Mouse (Mus musculus) neural tube, embryonic 11.5 days (tissue): Measurements from ENCODE around the gene Vmn2r8. TPM values are rescaled to one million over a fixed set of nuclear protein-coding genes. Genes with fewer than 3 reads are reported as not detected.
"Not testable (repeated sequence)": the region's sequence is repeated elsewhere in the genome, so short reads cannot be mapped to it uniquely, and the experiment has no call there.

ENCODE experiments used
- ATAC-seq: fragments of 200-750 bp; cut with Nextera tagmentation; 2 replicates; pipeline ENCODE4 v1.8.0; 2017; ENCODE audit warnings: moderate number of reproducible peaks, mild to moderate bottlenecking, moderate TSS enrichment, moderate library complexity; ENCODE audit not compliant: insufficient read depth, low FRiP score, low TSS enrichment
- DNase-seq: peaks from one replicate; pipeline ENCODE4 v3.0.0-alpha.2; 2015; ENCODE audit warnings: low spot score
- H3K27ac ChIP-seq: fragments of 300-500 bp; sonication (generic); 2 replicates; pipeline ENCODE4 v1.5.1; 2014; ENCODE audit warnings: low read depth, mild to moderate bottlenecking, low read length
- H3K27me3 ChIP-seq: fragments of 300-500 bp; sonication (generic); 2 replicates; pipeline ENCODE4 v1.6.1; 2014; ENCODE audit warnings: mild to moderate bottlenecking, low read length, mixed read lengths; ENCODE audit not compliant: control insufficient read depth, insufficient read depth
- H3K36me3 ChIP-seq: fragments of 300-500 bp; sonication (generic); 2 replicates; pipeline ENCODE4 v1.6.1; 2014; ENCODE audit warnings: mild to moderate bottlenecking, low read length, moderate library complexity, mixed read lengths; ENCODE audit not compliant: control insufficient read depth, insufficient read depth
- H3K4me1 ChIP-seq: fragments of 300-500 bp; sonication (generic); 2 replicates; pipeline ENCODE4 v1.6.1; 2014; ENCODE audit warnings: low read length, mixed read lengths; ENCODE audit not compliant: control insufficient read depth, insufficient read depth
- H3K4me2 ChIP-seq: fragments of 300-500 bp; sonication (generic); 2 replicates; pipeline ENCODE4 v1.6.1; 2014; ENCODE audit warnings: low read depth, mild to moderate bottlenecking, moderate library complexity
- H3K4me3 ChIP-seq: fragments of 300-500 bp; sonication (generic); 2 replicates; pipeline ENCODE4 v1.5.1; 2014; ENCODE audit warnings: low read depth, low read length
- H3K9ac ChIP-seq: fragments of 300-500 bp; sonication (generic); 2 replicates; pipeline ENCODE4 v1.6.1; 2014; ENCODE audit warnings: mild to moderate bottlenecking, low read length
- H3K9me3 ChIP-seq: fragments of 300-500 bp; sonication (generic); 2 replicates; pipeline ENCODE4 v1.6.1; 2016; ENCODE audit warnings: low read length; ENCODE audit not compliant: control insufficient read depth
- WGBS: fragments of 180-500 bp; shearing (Covaris S2); extraction: QIAGEN DNeasy Blood & Tissue Kit; methylation state at CpG from one replicate; pipeline ENCODE4 v1.1.7; 2014; 5-methylcytosine and 5-hydroxymethylcytosine counted together
- polyA plus RNA-seq: library from polyadenylated mRNA; unstranded; fragments of >200 nt; fragmentation: Nextera tagmentation; extraction: Ambion mirVana; gene quantifications from 2 replicates; pipeline ENCODE4 v1.2.1, GENCODE M21; 2014

Vmn2r8 gene
- not detected in 2 replicates for polyA plus RNA-seq

DNA sequence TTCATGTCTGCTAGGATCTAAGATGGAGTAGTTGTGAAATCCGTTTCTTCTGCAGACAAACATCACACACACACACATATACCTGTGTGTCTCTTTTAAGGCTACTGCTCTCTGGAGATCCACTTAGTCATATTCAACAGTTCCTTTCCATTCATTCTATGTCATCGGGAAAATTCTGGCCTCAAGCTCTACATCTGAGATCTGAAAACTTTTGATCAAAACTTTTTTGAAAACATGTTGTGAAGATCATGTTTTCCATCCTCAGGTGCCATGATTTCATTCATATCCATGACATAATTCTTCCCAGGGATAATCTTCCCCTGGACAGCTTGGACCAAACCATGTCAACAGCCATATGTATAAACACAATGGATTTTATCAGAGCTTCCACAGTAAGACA, at the start of gene Vmn2r8:
TSS of gene Vmn2r8 (minus strand) at position 101 of the 400 bp plus-strand sequence.
- H3K36me3 ChIP-seq, H3K4me1 ChIP-seq, H3K4me2 ChIP-seq, ATAC-seq, H3K9me3 ChIP-seq, H3K27ac ChIP-seq, DNase-seq, H3K4me3 ChIP-seq, H3K9ac ChIP-seq, H3K27me3 ChIP-seq: not testable (repeated sequence)
- WGBS = 73% methylated on average over 2 of the region's 2 CpGs

DNA sequence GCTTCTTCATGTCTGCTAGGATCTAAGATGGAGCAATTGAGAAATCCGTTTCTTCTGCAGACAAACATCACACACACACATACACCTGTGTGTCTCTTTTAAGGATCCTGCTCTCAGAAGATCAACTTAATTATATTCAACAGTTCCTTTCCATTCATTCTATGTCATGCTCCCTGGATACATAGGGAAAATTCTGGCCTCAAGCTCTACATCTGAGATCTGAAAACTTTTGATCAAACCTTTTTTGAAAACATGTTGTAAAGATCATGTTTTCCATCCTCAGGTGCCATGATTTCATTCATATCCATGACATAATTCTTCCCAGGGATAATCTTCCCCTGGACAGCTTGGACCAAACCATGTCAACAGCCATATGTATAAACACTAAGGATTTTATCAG, 43.9 kb upstream of the Vmn2r8 start, which contains the start of gene Vmn2r9:
TSS of gene Vmn2r9 (minus strand) at position 101 of the 400 bp plus-strand sequence.
- H3K4me2 ChIP-seq, H3K36me3 ChIP-seq, H3K27ac ChIP-seq, H3K9ac ChIP-seq, DNase-seq, H3K4me1 ChIP-seq, H3K9me3 ChIP-seq, H3K27me3 ChIP-seq, ATAC-seq, H3K4me3 ChIP-seq: not testable (repeated sequence)
- WGBS = 69% methylated on average over 1 of the region's 1 CpGs

DNA sequence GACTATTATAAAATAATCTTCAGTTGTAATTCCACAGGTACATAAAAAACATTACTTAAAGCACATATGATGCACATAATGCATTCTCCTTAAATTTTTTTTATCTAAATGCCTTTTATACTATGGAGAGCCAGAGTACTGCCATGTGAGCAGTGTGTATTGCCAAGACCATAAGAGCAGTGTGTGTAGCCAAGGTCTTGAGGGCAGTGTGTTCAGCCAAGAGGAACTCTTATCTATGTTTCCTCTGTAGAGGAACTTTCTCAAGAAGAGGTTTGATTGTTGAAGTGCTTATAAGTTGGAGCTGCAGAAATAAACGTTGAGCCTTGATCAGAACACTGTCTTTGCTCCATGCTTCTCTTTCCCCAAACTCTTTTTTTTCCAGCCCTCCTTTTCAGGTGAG, 40.8 kb upstream of the Vmn2r8 start:
- Histone ChIP-seq H3K9ac (no peak overlapping the region), H3K4me3 (no peak overlapping the region), H3K36me3 (no peaks in the 10 kb centered on the region), H3K27ac (no peak overlapping the region), H3K4me2 (no peak overlapping the region), H3K4me1 (no peaks in the 10 kb centered on the region), H3K9me3 (no peaks in the 10 kb centered on the region), H3K27me3 (no peaks in the 10 kb centered on the region)
- WGBS = 28% methylated on average over 1 of the region's 1 CpGs
- no peak for DNase-seq
- ATAC-seq = no peak

DNA sequence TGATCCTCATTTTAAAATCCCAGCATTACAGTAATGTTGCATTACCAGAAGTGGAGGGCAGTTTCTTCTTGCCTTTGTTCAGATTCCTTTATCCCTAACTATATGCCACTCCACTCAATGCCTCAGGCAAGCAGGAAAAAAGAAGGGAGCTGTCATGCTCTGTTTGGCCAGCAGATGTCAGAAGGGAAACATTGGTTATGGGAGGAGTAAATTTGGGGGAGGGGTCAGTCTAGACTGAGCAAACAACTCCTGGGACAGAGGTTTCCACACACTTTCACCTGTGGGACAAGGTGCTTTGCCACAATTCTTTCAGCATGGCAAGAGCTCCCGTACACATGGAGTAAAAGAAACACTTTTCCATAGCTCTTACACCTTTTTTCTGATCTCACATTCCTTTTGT, 27.5 kb upstream of the Vmn2r8 start:
- H3K4me1 ChIP-seq = no peaks in the 10 kb centered on the region
- 84% methylated on average over 1 of the region's 1 CpGs for WGBS
- no peak overlapping the region for H3K4me2 ChIP-seq
- DNase-seq (peak; percentile 28), ATAC-seq (no peak)
- H3K9ac ChIP-seq = no peak overlapping the region
- H3K36me3 ChIP-seq = no peaks in the 10 kb centered on the region
- H3K4me3 ChIP-seq = no peak overlapping the region
- H3K9me3 ChIP-seq = no peaks in the 10 kb centered on the region
- no peak overlapping the region for H3K27ac ChIP-seq
- no peaks in the 10 kb centered on the region for H3K27me3 ChIP-seq

DNA sequence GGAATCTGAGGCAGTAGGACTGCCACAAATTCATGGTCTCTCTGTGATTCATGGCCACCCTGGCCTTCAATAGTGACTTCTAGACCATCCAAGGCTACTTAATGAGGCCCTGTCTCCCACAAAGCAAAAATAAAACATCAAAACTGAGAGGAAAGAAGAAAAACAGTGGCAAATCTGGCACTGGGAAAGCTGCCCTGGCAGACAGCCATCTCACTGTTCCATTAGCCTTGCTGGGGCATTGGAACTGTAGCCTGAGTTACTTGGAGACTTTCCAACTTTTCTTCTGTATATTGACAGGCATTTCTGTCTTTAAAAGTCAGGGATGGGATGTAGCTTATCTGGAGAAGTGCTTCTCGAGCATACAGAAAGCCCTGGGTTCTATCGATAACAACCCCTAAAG, 14.6 kb upstream of the Vmn2r8 start:
- ATAC-seq (no peak), DNase-seq (no peak)
- no peaks in the 10 kb centered on the region for H3K27me3 ChIP-seq
- WGBS = 82% methylated on average over 2 of the region's 2 CpGs
- H3K9me3 ChIP-seq = no peaks in the 10 kb centered on the region
- H3K4me1 ChIP-seq = no peaks in the 10 kb centered on the region
- H3K4me2 ChIP-seq = no peak overlapping the region
- no peak overlapping the region for H3K9ac ChIP-seq
- no peak overlapping the region for H3K27ac ChIP-seq
- no peak overlapping the region for H3K4me3 ChIP-seq
- no peaks in the 10 kb centered on the region for H3K36me3 ChIP-seq

DNA sequence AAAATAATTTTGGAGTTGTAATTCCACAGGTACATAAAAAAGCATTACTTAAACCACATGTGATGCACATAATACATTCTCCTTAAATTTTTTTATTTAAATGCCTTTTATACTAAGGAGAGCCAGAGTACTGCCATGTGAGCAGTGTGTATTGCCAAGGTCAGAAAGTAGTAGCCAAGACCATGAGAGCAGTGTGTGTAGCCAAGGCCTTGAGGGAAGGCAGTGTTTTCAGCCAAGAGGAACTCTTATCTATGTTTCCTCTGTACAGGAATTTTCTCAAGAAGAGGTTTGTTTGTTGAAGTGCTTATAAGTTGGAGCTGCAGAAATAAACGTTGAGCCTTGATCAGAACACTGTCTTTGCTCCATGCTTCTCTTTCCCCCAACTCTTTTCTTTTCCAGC, 5.0 kb downstream of the Vmn2r8 start:
- no peak for ATAC-seq
- Histone ChIP-seq H3K9me3 (no peaks in the 10 kb centered on the region), H3K4me3 (no peak overlapping the region), H3K4me2 (no peak overlapping the region), H3K4me1 (no peaks in the 10 kb centered on the region), H3K36me3 (no peaks in the 10 kb centered on the region), H3K9ac (no peak overlapping the region), H3K27me3 (no peaks in the 10 kb centered on the region), H3K27ac (no peak overlapping the region)
- 45% methylated on average over 1 of the region's 1 CpGs for WGBS
- DNase-seq = no peak

DNA sequence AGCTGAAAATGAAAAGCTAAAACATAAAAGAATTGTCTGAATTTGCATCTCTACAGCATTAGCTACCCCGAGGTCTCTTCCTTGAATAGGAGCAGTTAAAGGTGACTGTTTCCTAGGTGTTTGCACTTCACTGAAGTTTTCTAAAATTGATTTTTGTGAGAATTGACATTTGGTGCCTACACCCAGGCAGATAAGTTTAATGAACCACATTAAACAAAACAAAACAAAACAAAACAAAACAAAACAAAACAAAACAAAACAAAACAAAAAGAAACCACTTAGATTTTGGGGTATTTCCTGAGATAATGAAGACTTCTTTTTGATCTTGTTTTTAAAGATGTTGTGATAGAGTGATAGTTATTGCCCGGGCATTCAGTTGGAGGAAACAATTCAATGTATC, 13.4 kb downstream of the Vmn2r8 start, which contains the start of gene Tmed11:
TSS of gene Tmed11 (minus strand) at position 101 of the 400 bp plus-strand sequence.
- 62% methylated on average over 2 of the region's 2 CpGs for WGBS
- not testable (repeated sequence) for H3K27me3 ChIP-seq, DNase-seq, H3K36me3 ChIP-seq, H3K4me1 ChIP-seq, ATAC-seq, H3K4me2 ChIP-seq, H3K9me3 ChIP-seq, H3K27ac ChIP-seq, H3K4me3 ChIP-seq, H3K9ac ChIP-seq

DNA sequence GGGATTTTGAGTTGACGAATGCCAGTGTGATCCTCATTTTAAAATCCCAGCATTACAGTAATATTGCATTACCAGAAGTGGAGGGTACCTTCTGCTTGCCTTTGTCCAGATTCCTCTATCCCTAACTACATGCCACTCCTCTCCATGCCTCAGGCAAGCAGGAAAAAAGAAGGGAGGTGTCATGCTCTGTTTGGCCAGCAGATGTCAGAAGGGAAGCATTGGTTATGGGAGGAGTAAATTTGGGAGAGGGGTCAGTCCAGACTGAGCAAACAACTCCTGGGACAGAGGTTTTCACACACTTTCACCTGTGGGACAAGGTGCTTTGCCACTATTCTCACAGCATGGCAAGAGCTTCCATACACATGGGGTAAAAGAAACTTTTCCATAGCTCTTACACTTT, 18.3 kb downstream of the Vmn2r8 start:
- H3K9me3 ChIP-seq, H3K4me2 ChIP-seq, H3K36me3 ChIP-seq, H3K27me3 ChIP-seq, H3K4me3 ChIP-seq, H3K4me1 ChIP-seq, H3K27ac ChIP-seq, H3K9ac ChIP-seq, ATAC-seq: not testable (repeated sequence)
- DNase-seq = peak; percentile 20
- WGBS = 34% methylated on average over 1 of the region's 1 CpGs

DNA sequence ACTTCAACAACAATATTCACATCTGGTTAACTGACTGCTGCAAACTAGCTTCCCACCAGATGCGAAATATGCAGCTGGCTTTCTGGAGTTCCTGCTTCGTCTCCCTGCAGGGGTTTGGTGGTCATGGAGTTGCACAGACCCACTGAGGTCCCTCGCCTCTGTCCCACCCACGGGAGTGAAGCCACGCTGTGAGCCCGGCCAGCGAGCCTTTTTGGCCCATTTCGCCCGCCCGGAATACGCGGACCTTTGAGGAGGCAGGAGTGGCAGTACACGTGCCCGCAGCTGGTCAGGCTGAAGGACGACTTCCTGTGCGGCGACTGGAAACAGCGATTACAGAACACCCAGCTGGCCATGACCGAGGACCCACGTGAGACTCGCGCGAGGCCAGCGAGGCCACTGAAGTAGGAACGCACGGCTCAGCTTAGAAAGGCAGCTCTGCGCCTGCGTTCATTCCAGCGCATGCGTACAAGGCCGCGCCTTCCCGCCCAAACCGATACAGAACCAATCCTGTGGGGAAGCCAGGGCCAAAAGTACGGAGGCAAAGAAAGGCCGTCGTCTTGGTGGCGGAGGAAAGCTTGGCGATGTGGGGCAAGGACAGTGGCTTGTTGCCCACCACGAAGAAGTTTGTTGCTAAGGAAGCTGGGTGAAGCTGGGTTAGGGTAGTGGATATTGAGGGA, 33.9 kb downstream of the Vmn2r8 start, which contains the start of gene Rnf212:
TSS of gene Rnf212 (minus strand) at position 353 of the 677 bp plus-strand sequence.
- H3K27me3 ChIP-seq = no peaks in the 10 kb centered on the region
- H3K36me3 ChIP-seq = no peaks in the 10 kb centered on the region
- DNase-seq (no peak), ATAC-seq (no peak)
- H3K27ac ChIP-seq = no peak within 1 kb of the TSS
- WGBS = 75% methylated on average over 40 of the region's 40 CpGs
- no peak within 1 kb of the TSS for H3K4me3 ChIP-seq
- no peak within 1 kb of the TSS for H3K4me2 ChIP-seq
- no peaks in the 10 kb centered on the region for H3K9me3 ChIP-seq
- no peak within 1 kb of the TSS for H3K9ac ChIP-seq
- no peaks in the 10 kb centered on the region for H3K4me1 ChIP-seq
